Mouse (Mus musculus) limb, embryonic 14.5 days (tissue): ENCODE measurements around the gene Olfr247. TPM values are rescaled to one million over a fixed set of nuclear protein-coding genes. Genes with fewer than 3 reads are reported as not detected.
"Not testable (repeated sequence)": the region's sequence is repeated elsewhere in the genome, so short reads cannot be mapped to it uniquely, and the experiment has no call there.

Source experiments
- ATAC-seq: fragments of 200-750 bp; cut with Nextera tagmentation; 2 replicates; pipeline ENCODE4 v1.8.0; 2017; ENCODE audit warnings: low read depth, moderate number of reproducible peaks, moderate TSS enrichment; ENCODE audit not compliant: low FRiP score
- DNase-seq: peaks from one replicate; pipeline ENCODE4 v3.0.0-alpha.2; 2015; ENCODE audit warnings: low spot score
- H3K27ac ChIP-seq: fragments of 300-500 bp; sonication (generic); replicated peaks from 2 replicates; pipeline ENCODE4 v1.5.1; 2014; ENCODE audit warnings: low read depth, mild to moderate bottlenecking, low read length, moderate library complexity, mixed read lengths
- H3K27me3 ChIP-seq: fragments of 300-500 bp; sonication (generic); 2 replicates; pipeline ENCODE4 v1.6.1; 2014; ENCODE audit warnings: low read length, mixed read lengths; ENCODE audit not compliant: control insufficient read depth, insufficient read depth
- H3K36me3 ChIP-seq: fragments of 300-500 bp; sonication (generic); 2 replicates; pipeline ENCODE4 v1.6.1; 2014; ENCODE audit warnings: mild to moderate bottlenecking, low read length, moderate library complexity, mixed read lengths; ENCODE audit not compliant: control insufficient read depth, insufficient read depth
- H3K4me1 ChIP-seq: fragments of 300-500 bp; sonication (generic); 2 replicates; pipeline ENCODE4 v1.6.1; 2014; ENCODE audit warnings: antibody characterized with exemption, low read length, mixed read lengths; ENCODE audit not compliant: control insufficient read depth, insufficient read depth
- H3K4me2 ChIP-seq: fragments of 300-500 bp; sonication (generic); replicated peaks from 2 replicates; pipeline ENCODE4 v1.6.1; 2014; ENCODE audit warnings: low read depth, mild to moderate bottlenecking, low read length, moderate library complexity; ENCODE audit not compliant: severe bottlenecking
- H3K4me3 ChIP-seq: fragments of 300-500 bp; sonication (generic); replicated peaks from 2 replicates; pipeline ENCODE4 v1.5.1; 2014; ENCODE audit warnings: low read length
- H3K9ac ChIP-seq: fragments of 300-500 bp; sonication (generic); 2 replicates; pipeline ENCODE4 v1.6.1; 2014; ENCODE audit warnings: mild to moderate bottlenecking, low read depth, low read length, moderate library complexity; ENCODE audit not compliant: severe bottlenecking
- H3K9me3 ChIP-seq: fragments of 300-500 bp; sonication (generic); 2 replicates; pipeline ENCODE4 v1.6.1; 2016; ENCODE audit warnings: low read length; ENCODE audit not compliant: control insufficient read depth
- POLR2A ChIP-seq: fragments of 200-500 bp; IDR thresholded peaks from 2 replicates; pipeline ENCODE4 v1.8.0; 2012; ENCODE audit warnings: inconsistent platforms, mild to moderate bottlenecking, moderate library complexity, borderline replicate concordance; ENCODE audit not compliant: insufficient read depth, insufficient read length; ENCODE audit errors: extremely low read depth
- WGBS: fragments of 180-500 bp; shearing (Covaris S2); extraction: QIAGEN DNeasy Blood & Tissue Kit; methylation state at CpG from one replicate; pipeline ENCODE4 v1.1.7; 2014; 5-methylcytosine and 5-hydroxymethylcytosine counted together
- polyA plus RNA-seq, 2 experiments: library from polyadenylated mRNA; depleted of rRNA in 1 of 2; stranded (reverse) in 1 of 2; unstranded in 1 of 2; fragments of >200 nt; fragmentation: Nextera tagmentation in 1 of 2; extraction: Ambion mirVana in 1 of 2; gene quantifications; 2 replicates each; pipeline versions ENCODE4 v1.2.1 to v1.2.3; 2012 to 2014

The Olfr247 gene
- polyA plus RNA-seq, 2 experiments: not detected

- not testable (repeated sequence) for ATAC-seq, H3K9ac ChIP-seq, H3K4me1 ChIP-seq, H3K27ac ChIP-seq, H3K27me3 ChIP-seq, H3K9me3 ChIP-seq, H3K36me3 ChIP-seq, DNase-seq, H3K4me2 ChIP-seq, H3K4me3 ChIP-seq
- 91% methylated on average over 2 of the region's 3 CpGs for WGBS
Measured at GRCm38 (mm10) chr10:129966232-129966631, 9.7 kb downstream of the Olfr247 start.

- H3K4me1 ChIP-seq: no peaks in the 10 kb centered on the region
- no peak for DNase-seq
- H3K4me3 ChIP-seq: no peak within 1 kb of the TSS
- no peaks in the 10 kb centered on the region for H3K27me3 ChIP-seq
- no peak within 1 kb of the TSS for H3K4me2 ChIP-seq
- no peak within 1 kb of the TSS for H3K9ac ChIP-seq
- H3K27ac ChIP-seq: no peak within 1 kb of the TSS
- ATAC-seq: no peak
- no peaks in the 10 kb centered on the region for H3K36me3 ChIP-seq
- H3K9me3 ChIP-seq: no peaks in the 10 kb centered on the region
- no peak for TF ChIP-seq POLR2A
- 78% methylated on average over 2 of the region's 2 CpGs for WGBS
Measured at GRCm38 (mm10) chr10:129949000-129949399, 26.9 kb downstream of the Olfr247 start, which contains the start of gene Olfr818. Olfr818 (minus strand) TSS chr10:129949100.

Other genes starting within 250 kb of the Olfr247 start
- gene Olfr805, start 246.8 kb downstream of the Olfr247 start, polyA plus RNA-seq (2012; rRNA removed): not detected in 2 replicates
- not detected in 2 replicates for gene Olfr805, start 246.8 kb downstream of the Olfr247 start, polyA plus RNA-seq (2014; fragmentation: Nextera tagmentation; extraction: Ambion mirVana)
- gene Olfr806, start 234.2 kb downstream of the Olfr247 start, polyA plus RNA-seq (2012; rRNA removed): not detected in 2 replicates
- not detected in 2 replicates for gene Olfr806, start 234.2 kb downstream of the Olfr247 start, polyA plus RNA-seq (2014; fragmentation: Nextera tagmentation; extraction: Ambion mirVana)
- gene Olfr807, start 218.3 kb downstream of the Olfr247 start, polyA plus RNA-seq (2012; rRNA removed): not detected in 2 replicates
- gene Olfr807, start 218.3 kb downstream of the Olfr247 start, polyA plus RNA-seq (2014; fragmentation: Nextera tagmentation; extraction: Ambion mirVana): not detected in 2 replicates
- gene Olfr808, start 210.7 kb downstream of the Olfr247 start, polyA plus RNA-seq (2012; rRNA removed): not detected in 2 replicates
- not detected in 2 replicates for gene Olfr808, start 210.7 kb downstream of the Olfr247 start, polyA plus RNA-seq (2014; fragmentation: Nextera tagmentation; extraction: Ambion mirVana)
- gene Olfr809, start 201.5 kb downstream of the Olfr247 start, polyA plus RNA-seq (2012; rRNA removed): not detected in 2 replicates
- not detected in 2 replicates for gene Olfr809, start 201.5 kb downstream of the Olfr247 start, polyA plus RNA-seq (2014; fragmentation: Nextera tagmentation; extraction: Ambion mirVana)
- gene Olfr810, start 181.2 kb downstream of the Olfr247 start, polyA plus RNA-seq (2012; rRNA removed): not detected in 2 replicates
- not detected in 2 replicates for gene Olfr810, start 181.2 kb downstream of the Olfr247 start, polyA plus RNA-seq (2014; fragmentation: Nextera tagmentation; extraction: Ambion mirVana)
- not detected in 2 replicates for gene Olfr811, start 171.7 kb downstream of the Olfr247 start, polyA plus RNA-seq (2012; rRNA removed)
- not detected in 2 replicates for gene Olfr811, start 171.7 kb downstream of the Olfr247 start, polyA plus RNA-seq (2014; fragmentation: Nextera tagmentation; extraction: Ambion mirVana)
- gene Olfr812, start 130.0 kb downstream of the Olfr247 start, polyA plus RNA-seq (2012; rRNA removed): not detected in 2 replicates
- gene Olfr812, start 130.0 kb downstream of the Olfr247 start, polyA plus RNA-seq (2014; fragmentation: Nextera tagmentation; extraction: Ambion mirVana): not detected in 2 replicates
- not detected in 2 replicates for gene Olfr813, start 120.8 kb downstream of the Olfr247 start, polyA plus RNA-seq (2012; rRNA removed)
- gene Olfr813, start 120.8 kb downstream of the Olfr247 start, polyA plus RNA-seq (2014; fragmentation: Nextera tagmentation; extraction: Ambion mirVana): not detected in 2 replicates
- not detected in 2 replicates for gene Olfr814, start 96.3 kb downstream of the Olfr247 start, polyA plus RNA-seq (2012; rRNA removed)
- gene Olfr814, start 96.3 kb downstream of the Olfr247 start, polyA plus RNA-seq (2014; fragmentation: Nextera tagmentation; extraction: Ambion mirVana): not detected in 2 replicates
- gene Olfr815, start 70.3 kb downstream of the Olfr247 start, polyA plus RNA-seq (2012; rRNA removed): not detected in 2 replicates
- gene Olfr815, start 70.3 kb downstream of the Olfr247 start, polyA plus RNA-seq (2014; fragmentation: Nextera tagmentation; extraction: Ambion mirVana): not detected in 2 replicates
- not detected in 2 replicates for gene Olfr816, start 60.5 kb downstream of the Olfr247 start, polyA plus RNA-seq (2012; rRNA removed)
- not detected in 2 replicates for gene Olfr816, start 60.5 kb downstream of the Olfr247 start, polyA plus RNA-seq (2014; fragmentation: Nextera tagmentation; extraction: Ambion mirVana)
- not detected in 2 replicates for gene Olfr818, start 27.0 kb downstream of the Olfr247 start, polyA plus RNA-seq (2012; rRNA removed)
- gene Olfr818, start 27.0 kb downstream of the Olfr247 start, polyA plus RNA-seq (2014; fragmentation: Nextera tagmentation; extraction: Ambion mirVana): not detected in 2 replicates
- gene Olfr819, start 8.9 kb downstream of the Olfr247 start, polyA plus RNA-seq (2012; rRNA removed): not detected in 2 replicates
- not detected in 2 replicates for gene Olfr819, start 8.9 kb downstream of the Olfr247 start, polyA plus RNA-seq (2014; fragmentation: Nextera tagmentation; extraction: Ambion mirVana)
- gene Gm10310, start 8.9 kb upstream of the Olfr247 start, polyA plus RNA-seq (2012; rRNA removed): not detected in 2 replicates
- not detected in 2 replicates for gene Gm10310, start 8.9 kb upstream of the Olfr247 start, polyA plus RNA-seq (2014; fragmentation: Nextera tagmentation; extraction: Ambion mirVana)
- not detected in 2 replicates for gene Olfr820, start 36.5 kb upstream of the Olfr247 start, polyA plus RNA-seq (2012; rRNA removed)
- gene Olfr820, start 36.5 kb upstream of the Olfr247 start, polyA plus RNA-seq (2014; fragmentation: Nextera tagmentation; extraction: Ambion mirVana): not detected in 2 replicates
- not detected in 2 replicates for gene Olfr821, start 54.2 kb upstream of the Olfr247 start, polyA plus RNA-seq (2012; rRNA removed)
- not detected in 2 replicates for gene Olfr821, start 54.2 kb upstream of the Olfr247 start, polyA plus RNA-seq (2014; fragmentation: Nextera tagmentation; extraction: Ambion mirVana)
- gene Olfr822, start 95.1 kb upstream of the Olfr247 start, polyA plus RNA-seq (2012; rRNA removed): not detected in 2 replicates
- not detected in 2 replicates for gene Olfr822, start 95.1 kb upstream of the Olfr247 start, polyA plus RNA-seq (2014; fragmentation: Nextera tagmentation; extraction: Ambion mirVana)
- gene Olfr823, start 139.2 kb upstream of the Olfr247 start, polyA plus RNA-seq (2012; rRNA removed): not detected in 2 replicates
- gene Olfr823, start 139.2 kb upstream of the Olfr247 start, polyA plus RNA-seq (2014; fragmentation: Nextera tagmentation; extraction: Ambion mirVana): not detected in 2 replicates
- not detected in 2 replicates for gene Olfr824, start 153.9 kb upstream of the Olfr247 start, polyA plus RNA-seq (2012; rRNA removed)
- not detected in 2 replicates for gene Olfr824, start 153.9 kb upstream of the Olfr247 start, polyA plus RNA-seq (2014; fragmentation: Nextera tagmentation; extraction: Ambion mirVana)
- not detected in 2 replicates for gene Olfr825, start 190.6 kb upstream of the Olfr247 start, polyA plus RNA-seq (2012; rRNA removed)
- not detected in 2 replicates for gene Olfr825, start 190.6 kb upstream of the Olfr247 start, polyA plus RNA-seq (2014; fragmentation: Nextera tagmentation; extraction: Ambion mirVana)
- gene Olfr826, start 208.0 kb upstream of the Olfr247 start, polyA plus RNA-seq (2012; rRNA removed): not detected in 2 replicates
- gene Olfr826, start 208.0 kb upstream of the Olfr247 start, polyA plus RNA-seq (2014; fragmentation: Nextera tagmentation; extraction: Ambion mirVana): not detected in 2 replicates
- not detected in 2 replicates for gene Olfr827, start 238.3 kb upstream of the Olfr247 start, polyA plus RNA-seq (2012; rRNA removed)
- not detected in 2 replicates for gene Olfr827, start 238.3 kb upstream of the Olfr247 start, polyA plus RNA-seq (2014; fragmentation: Nextera tagmentation; extraction: Ambion mirVana)